Mouse (Mus musculus): ENCODE data around the gene Naif1. TPM values are rescaled to one million over a fixed set of nuclear protein-coding genes. Genes with fewer than 3 reads are reported as not detected.
A peak's percentile ranks its signal among the peaks of the same experiment; 100 is the strongest.

The Naif1 gene
- polyA plus RNA-seq, 1 experiment, result 6.0 TPM

GRCm38 (mm10) chr2:32425568-32425967 lies 24.7 kb upstream of the Naif1 start:
- H3K4me3 ChIP-seq (ENCODE audit: insufficient read depth, low read length), result no peak overlapping the region
- peaks cover 68% of the 10 kb centered on the region for H3K4me1 ChIP-seq (ENCODE audit: control insufficient read depth, insufficient read depth, low read length)
- H3K27ac ChIP-seq (ENCODE audit: insufficient read depth, low read depth, low read length), result no peak overlapping the region
- TF ChIP-seq CTCF (IDR thresholded peaks at IDR 0.05; ENCODE audit: low read depth, low read length), result no peak
- TF ChIP-seq POLR2A (IDR thresholded peaks at IDR 0.05; ENCODE audit: borderline replicate concordance, low read depth, low read length), result no peak

GRCm38 (mm10) chr2:32426141-32426540 lies 24.1 kb upstream of the Naif1 start:
- TF ChIP-seq CTCF (IDR thresholded peaks at IDR 0.05; ENCODE audit: low read depth, low read length) (no peak), POLR2A (IDR thresholded peaks at IDR 0.05; ENCODE audit: borderline replicate concordance, low read depth, low read length) (no peak)
- Histone ChIP-seq H3K27ac (ENCODE audit: insufficient read depth, low read depth, low read length) (no peak overlapping the region), H3K4me1 (ENCODE audit: control insufficient read depth, insufficient read depth, low read length) (peaks cover 68% of the 10 kb centered on the region), H3K4me3 (ENCODE audit: insufficient read depth, low read length) (no peak overlapping the region)

- Histone ChIP-seq H3K4me3 (ENCODE audit: insufficient read depth, low read length) (no peak overlapping the region), H3K4me1 (ENCODE audit: control insufficient read depth, insufficient read depth, low read length) (peaks cover 69% of the 10 kb centered on the region), H3K27ac (ENCODE audit: insufficient read depth, low read depth, low read length) (no peak overlapping the region)
- TF ChIP-seq POLR2A (IDR thresholded peaks at IDR 0.05; ENCODE audit: borderline replicate concordance, low read depth, low read length) (no peak), CTCF (IDR thresholded peaks at IDR 0.05; ENCODE audit: low read depth, low read length) (no peak)
Measured at GRCm38 (mm10) chr2:32427720-32428119, 22.5 kb upstream of the Naif1 start.

GRCm38 (mm10) chr2:32428262-32428722 lies 22.0 kb upstream of the Naif1 start:
- Histone ChIP-seq H3K4me1 (ENCODE audit: control insufficient read depth, insufficient read depth, low read length) (peaks cover 64% of the 10 kb centered on the region), H3K4me3 (ENCODE audit: insufficient read depth, low read length) (peak overlapping the region; percentile 22; the same call in 1 of the 2 replicates), H3K27ac (ENCODE audit: insufficient read depth, low read depth, low read length) (peak overlapping the region; percentile 24; the same call in 1 of the 2 replicates)
- TF ChIP-seq CTCF (IDR thresholded peaks at IDR 0.05; ENCODE audit: low read depth, low read length) (no peak), POLR2A (IDR thresholded peaks at IDR 0.05; ENCODE audit: borderline replicate concordance, low read depth, low read length) (no peak)

GRCm38 (mm10) chr2:32429215-32429891 lies 20.9 kb upstream of the Naif1 start:
- TF ChIP-seq CTCF (IDR thresholded peaks at IDR 0.05; ENCODE audit: low read depth, low read length), result no peak
- Histone ChIP-seq H3K4me1 (ENCODE audit: control insufficient read depth, insufficient read depth, low read length) (peaks cover 56% of the 10 kb centered on the region), H3K27ac (ENCODE audit: insufficient read depth, low read depth, low read length) (no peak overlapping the region), H3K4me3 (ENCODE audit: insufficient read depth, low read length) (no peak overlapping the region)

- Histone ChIP-seq H3K4me3 (ENCODE audit: insufficient read depth, low read length) (no peak overlapping the region), H3K4me1 (ENCODE audit: control insufficient read depth, insufficient read depth, low read length) (peaks cover 40% of the 10 kb centered on the region), H3K27ac (ENCODE audit: insufficient read depth, low read depth, low read length) (no peak overlapping the region)
- TF ChIP-seq CTCF (IDR thresholded peaks at IDR 0.05; ENCODE audit: low read depth, low read length) (no peak), POLR2A (IDR thresholded peaks at IDR 0.05; ENCODE audit: borderline replicate concordance, low read depth, low read length) (no peak)
Measured at GRCm38 (mm10) chr2:32430701-32431676, 19.3 kb upstream of the Naif1 start.

GRCm38 (mm10) chr2:32436686-32437372 lies 13.4 kb upstream of the Naif1 start:
- Histone ChIP-seq H3K27ac (ENCODE audit: insufficient read depth, low read depth, low read length) (no peak overlapping the region), H3K4me3 (ENCODE audit: insufficient read depth, low read length) (no peak overlapping the region), H3K4me1 (ENCODE audit: control insufficient read depth, insufficient read depth, low read length) (peaks cover 44% of the 10 kb centered on the region)
- no peak for TF ChIP-seq CTCF (IDR thresholded peaks at IDR 0.05; ENCODE audit: low read depth, low read length)
- TF ChIP-seq POLR2A (IDR thresholded peaks at IDR 0.05; ENCODE audit: borderline replicate concordance, low read depth, low read length), result no peak

- H3K4me1 ChIP-seq (ENCODE audit: control insufficient read depth, insufficient read depth, low read length), result peaks cover 45% of the 10 kb centered on the region
- TF ChIP-seq CTCF (IDR thresholded peaks at IDR 0.05; ENCODE audit: low read depth, low read length), result no peak
- TF ChIP-seq POLR2A (IDR thresholded peaks at IDR 0.05; ENCODE audit: borderline replicate concordance, low read depth, low read length), result no peak
- no peak overlapping the region for H3K27ac ChIP-seq (ENCODE audit: insufficient read depth, low read depth, low read length)
- H3K4me3 ChIP-seq (ENCODE audit: insufficient read depth, low read length), result no peak overlapping the region
Measured at GRCm38 (mm10) chr2:32437612-32438166, 12.6 kb upstream of the Naif1 start.

- Histone ChIP-seq H3K27ac (ENCODE audit: insufficient read depth, low read depth, low read length) (no peak overlapping the region), H3K4me1 (ENCODE audit: control insufficient read depth, insufficient read depth, low read length) (peaks cover 47% of the 10 kb centered on the region), H3K4me3 (ENCODE audit: insufficient read depth, low read length) (no peak overlapping the region)
- TF ChIP-seq POLR2A (IDR thresholded peaks at IDR 0.05; ENCODE audit: borderline replicate concordance, low read depth, low read length), result no peak
- no peak for TF ChIP-seq CTCF (IDR thresholded peaks at IDR 0.05; ENCODE audit: low read depth, low read length)
Measured at GRCm38 (mm10) chr2:32438733-32439132, 11.5 kb upstream of the Naif1 start.
